Mouse (Mus musculus): ENCODE data around the gene Lhx9. TPM values are rescaled to one million over a fixed set of nuclear protein-coding genes. Genes with fewer than 3 reads are reported as not detected.

Lhx9 gene
- polyA plus RNA-seq, 1 experiment from 2014 or later: 0.14 TPM

Other genes starting within 250 kb of the Lhx9 start
- 43.7 and 47.8 TPM in 2 replicates for gene Nek7, start 228.4 kb downstream of the Lhx9 start, polyA plus RNA-seq (2015; fragmentation: Nextera tagmentation; extraction: Ambion mirVana)
- gene 2310009B15Rik, start 8.3 kb upstream of the Lhx9 start, polyA plus RNA-seq (2015; fragmentation: Nextera tagmentation; extraction: Ambion mirVana): 26.8 and 29.4 TPM in 2 replicates
- gene Dennd1b, start 114.9 kb upstream of the Lhx9 start, polyA plus RNA-seq (2015; fragmentation: Nextera tagmentation; extraction: Ambion mirVana): 10.0 and 13.0 TPM in 2 replicates

Data from heart, embryonic 16.5 days (tissue).